Mouse (Mus musculus) kidney, adult 2 months (tissue): ENCODE results near the gene Pdxk.

ENCODE experiments used
- CTCF ChIP-seq: fragments of 200-500 bp; conservative IDR thresholded peaks from 2 replicates; pipeline ENCODE4 v1.5.1; 2011; ENCODE audit warnings: low read depth, mild to moderate bottlenecking, control low read depth, low read length, moderate library complexity, mixed read lengths; ENCODE audit not compliant: insufficient read depth, insufficient read length
- POLR2A ChIP-seq: fragments of 200-500 bp; IDR thresholded peaks from one replicate; pipeline ENCODE4 v1.6.1; 2011; ENCODE audit warnings: low read depth, low read length, control low read depth

DNA sequence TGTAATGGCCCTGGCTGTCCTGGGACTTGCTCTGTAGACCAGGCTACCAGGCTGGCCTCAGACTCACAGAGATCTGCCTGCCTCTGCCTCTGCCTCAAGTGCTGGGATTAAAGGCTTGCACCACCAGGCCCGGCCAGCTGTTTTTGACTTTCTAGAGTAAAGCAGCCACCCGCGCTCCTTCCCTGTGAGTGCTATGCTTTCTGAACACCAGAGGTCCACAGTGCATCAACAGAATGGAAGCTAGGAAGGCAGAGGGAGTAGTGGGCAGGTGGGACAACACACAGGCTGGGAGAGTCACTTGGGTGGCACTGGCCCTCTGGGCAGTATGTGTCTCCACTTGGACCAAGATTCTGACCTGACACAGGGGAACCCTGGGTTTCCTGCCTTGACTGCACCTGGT is 69.4 kb downstream of the Pdxk start:
- no peak for TF ChIP-seq CTCF
- no peak for TF ChIP-seq POLR2A
